Mouse (Mus musculus) gastrocnemius, adult 18-20 months (tissue): ENCODE results near the gene Pnrc2. TPM values are rescaled to one million over a fixed set of nuclear protein-coding genes. Genes with fewer than 3 reads are reported as not detected.

ENCODE experiments used
- DNase-seq: peaks from one replicate; pipeline ENCODE4 v3.0.0; 2021; ENCODE audit warnings: low spot score
- total RNA-seq, 2 experiments: library from RNA; stranded (reverse); gene quantifications; 2 replicates each; pipeline ENCODE4 v1.2.3; 2021

The Pnrc2 gene
- total RNA-seq, 2 experiments from 2014 or later: 39.8 to 42.2 TPM

- peak; percentile 71 for DNase-seq
Measured at GRCm38 (mm10) chr4:135828491-135828890, 45.2 kb downstream of the Pnrc2 start.

DNA sequence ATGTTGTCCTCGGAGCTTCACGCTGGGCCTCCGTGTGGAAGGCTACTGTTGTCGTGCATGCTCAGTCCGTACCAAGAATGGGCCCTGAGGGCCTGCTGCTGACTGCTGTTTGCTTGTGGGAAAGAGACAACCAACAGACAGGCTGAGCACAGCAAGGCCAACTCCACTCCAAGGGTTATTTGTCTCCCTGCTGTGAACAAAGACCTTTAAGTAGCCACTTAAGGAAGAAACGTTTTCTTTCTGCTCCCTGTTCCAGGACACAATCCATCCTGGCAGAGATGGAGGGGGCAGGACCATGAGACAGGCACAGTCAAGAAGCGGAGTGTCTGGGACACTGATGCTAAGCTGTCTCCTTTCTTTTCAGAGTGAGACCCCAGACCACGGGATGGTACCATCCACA lies 49.4 kb downstream of the Pnrc2 start:
- DNase-seq: no peak

DNA sequence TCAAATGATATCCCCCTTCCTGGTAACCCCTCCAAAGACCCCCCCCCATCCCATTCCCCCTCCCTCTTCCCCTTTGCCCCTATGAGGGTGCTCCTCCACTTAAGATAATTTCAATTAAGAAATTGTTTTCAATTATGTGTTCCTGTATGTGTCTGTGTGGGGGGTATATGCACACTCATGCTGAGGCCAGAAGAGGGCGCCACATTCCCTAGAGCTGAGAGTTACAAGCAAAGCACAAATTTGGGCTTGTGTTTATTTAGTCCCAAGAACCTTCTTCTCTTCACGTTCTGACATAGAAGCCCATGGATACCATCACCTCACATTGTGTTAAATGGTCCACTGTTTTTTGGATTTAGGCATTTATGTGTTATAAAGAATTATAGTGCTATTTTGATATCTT lies 50.4 kb downstream of the Pnrc2 start:
- no peak for DNase-seq

GRCm38 (mm10) chr4:135821772-135822171 lies 51.9 kb downstream of the Pnrc2 start:
- DNase-seq: no peak

Other genes with a start within 250 kb of the Pnrc2 start
- gene Ifnlr1, start 187.6 kb downstream of the Pnrc2 start, total RNA-seq: under 1 TPM; 0.16 to 0.26 TPM
- gene Il22ra1, start 145.7 kb downstream of the Pnrc2 start, total RNA-seq: not detected
- 10 to 100 TPM; 70.5 to 78.3 TPM for gene Myom3, start 114.1 kb downstream of the Pnrc2 start, total RNA-seq
- 10 to 100 TPM; 25.6 to 27.0 TPM for gene Srsf10, start 18.1 kb downstream of the Pnrc2 start, total RNA-seq
- under 1 TPM in 1 of 2 experiments, not detected in 1; 0.12 TPM for gene Cnr2, start 21.5 kb upstream of the Pnrc2 start, total RNA-seq
- 10 to 100 TPM; 22.5 to 23.3 TPM for gene Fuca1, start 46.9 kb upstream of the Pnrc2 start, total RNA-seq
- gene Hmgcl, start 72.6 kb upstream of the Pnrc2 start, total RNA-seq: 10 to 100 TPM; 38.5 to 40.1 TPM
- under 1 TPM; 0.73 to 0.97 TPM for gene Gale, start 89.9 kb upstream of the Pnrc2 start, total RNA-seq
- gene Lypla2, start 98.8 kb upstream of the Pnrc2 start, total RNA-seq: 10 to 100 TPM; 25.2 to 29.8 TPM
- gene Pithd1, start 113.4 kb upstream of the Pnrc2 start, total RNA-seq: 10 to 100 TPM; 25.3 to 26.3 TPM
- 10 to 100 TPM; 62.0 to 62.3 TPM for gene Eloa, start 147.9 kb upstream of the Pnrc2 start, total RNA-seq
- 100 to 1,000 TPM; 249 to 252 TPM for gene Rpl11, start 179.6 kb upstream of the Pnrc2 start, total RNA-seq